Mouse (Mus musculus) ES-Bruce4 (cell line): ENCODE data around the gene Ror2.

Experiments used
- CTCF ChIP-seq: IDR thresholded peaks from one replicate; pipeline ENCODE4 v1.8.1; 2011; ENCODE audit warnings: low read depth, low read length
- EP300 ChIP-seq: IDR thresholded peaks from 2 replicates; pipeline ENCODE4 v1.6.1; 2011; ENCODE audit warnings: low read depth, low read length; ENCODE audit not compliant: insufficient read depth
- POLR2A ChIP-seq: IDR thresholded peaks from one replicate; pipeline ENCODE4 v1.8.1; 2011; ENCODE audit warnings: low read length; ENCODE audit not compliant: insufficient read depth

- TF ChIP-seq CTCF (no peak), POLR2A (no peak), EP300 (no peak)
Observed at GRCm38 (mm10) chr13:53156911-53157310, 129.0 kb downstream of the Ror2 start.
